Mouse (Mus musculus): ENCODE results near the gene Treh. TPM values are rescaled to one million over a fixed set of nuclear protein-coding genes. Genes with fewer than 3 reads are reported as not detected.

Gene Treh
- polyA plus RNA-seq, 1 experiment from 2014 or later = 2.2 TPM

DNA sequence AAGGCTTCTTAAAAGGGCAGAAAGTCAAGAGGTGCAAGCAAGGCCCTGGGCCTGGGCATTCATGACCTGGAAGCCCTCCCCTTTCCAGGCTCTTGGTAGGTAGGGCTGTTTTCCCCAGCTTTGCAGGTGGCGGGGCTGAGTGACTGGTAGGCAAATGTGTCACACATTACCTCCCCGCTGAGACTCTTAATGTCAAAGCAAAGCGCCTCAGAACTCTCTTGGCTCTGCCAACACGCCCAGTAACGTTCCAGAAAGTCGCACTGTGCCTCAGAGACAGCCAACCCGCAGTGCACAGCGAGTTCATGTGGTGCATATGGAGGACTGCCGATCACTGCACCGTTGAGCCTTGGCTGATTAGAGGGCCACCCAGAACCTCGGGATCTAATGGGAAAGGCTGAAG lies 20.0 kb downstream of the Treh start:
- Histone ChIP-seq H3K27me3 (ENCODE audit: insufficient read depth, low read length) (no peaks in the 10 kb centered on the region), H3K4me2 (ENCODE audit: low read length) (no peak overlapping the region), H3K36me3 (ENCODE audit: insufficient read depth, low read length) (peaks cover 61% of the 10 kb centered on the region), H3K4me3 (replicated peaks; ENCODE audit: low read depth, low read length) (no peak overlapping the region), H3K27ac (no peak overlapping the region), H3K4me1 (replicated peaks; ENCODE audit: insufficient read depth, low read length) (no peaks in the 10 kb centered on the region), H3K9ac (ENCODE audit: low read depth, low read length) (no peak overlapping the region), H3K9me3 (replicated peaks; ENCODE audit: low read length) (no peaks in the 10 kb centered on the region)
- 90% methylated on average over 11 of the region's 11 CpGs for WGBS
- DNase-seq (ENCODE audit: low spot score) = no peak
- no peak for TF ChIP-seq CTCF (IDR thresholded peaks at IDR 0.05; ENCODE audit: low read depth)
- ATAC-seq (replicated peaks; ENCODE audit: low FRiP score, low read depth) = no peak

DNA sequence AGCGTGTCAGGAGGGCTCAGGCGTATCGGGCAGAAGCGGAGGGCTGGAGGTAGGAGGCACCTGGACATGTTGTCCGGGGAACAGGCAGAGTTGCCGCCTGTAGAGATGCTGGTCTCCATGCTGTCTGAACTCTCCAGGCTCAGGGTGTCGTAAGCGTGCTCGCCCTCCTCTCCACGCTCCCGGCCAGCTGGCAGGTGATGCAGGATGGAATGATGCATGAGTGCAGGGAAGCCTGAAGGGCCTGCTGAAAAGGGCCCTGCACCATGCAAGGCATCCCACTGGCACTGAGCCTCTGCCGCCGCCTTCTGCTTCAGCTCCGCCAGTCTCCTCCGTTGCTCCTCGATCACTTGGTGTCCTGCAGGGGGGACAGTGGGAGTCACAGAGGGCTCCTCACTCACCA lies 24.8 kb downstream of the Treh start:
- DNase-seq (ENCODE audit: low spot score) (no peak), ATAC-seq (replicated peaks; ENCODE audit: low FRiP score, low read depth) (no peak)
- 90% methylated on average over 16 of the region's 16 CpGs for WGBS
- no peak for TF ChIP-seq CTCF (IDR thresholded peaks at IDR 0.05; ENCODE audit: low read depth)
- H3K27ac ChIP-seq = no peak overlapping the region
- H3K4me1 ChIP-seq (replicated peaks; ENCODE audit: insufficient read depth, low read length) = no peaks in the 10 kb centered on the region
- H3K4me2 ChIP-seq (ENCODE audit: low read length) = no peak overlapping the region
- H3K27me3 ChIP-seq (ENCODE audit: insufficient read depth, low read length) = no peaks in the 10 kb centered on the region
- H3K36me3 ChIP-seq (ENCODE audit: insufficient read depth, low read length) = peaks cover 75% of the 10 kb centered on the region
- H3K4me3 ChIP-seq (replicated peaks; ENCODE audit: low read depth, low read length) = no peak overlapping the region
- H3K9me3 ChIP-seq (replicated peaks; ENCODE audit: low read length) = no peaks in the 10 kb centered on the region
- H3K9ac ChIP-seq (ENCODE audit: low read depth, low read length) = no peak overlapping the region

DNA sequence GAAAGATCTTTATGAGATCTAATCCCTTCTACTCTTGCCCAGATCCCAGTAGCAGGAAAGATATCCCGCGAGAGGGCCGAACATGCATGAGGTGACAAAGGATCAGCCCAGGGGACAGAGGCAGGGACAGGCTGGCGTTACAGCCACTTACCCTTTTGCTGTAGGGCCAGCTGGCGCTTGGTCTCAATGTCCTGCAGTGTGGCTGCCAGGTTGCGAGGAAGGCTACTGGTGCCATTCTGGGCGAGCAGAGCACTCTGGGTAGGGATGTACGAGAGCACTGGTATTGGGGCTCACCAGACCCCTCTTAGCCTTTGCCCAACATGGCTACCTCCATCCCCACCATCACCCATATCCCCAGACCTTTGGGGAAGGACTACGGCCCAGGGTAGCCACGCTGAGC lies 26.2 kb downstream of the Treh start:
- Histone ChIP-seq H3K4me3 (replicated peaks; ENCODE audit: low read depth, low read length) (no peak overlapping the region), H3K4me2 (ENCODE audit: low read length) (no peak overlapping the region), H3K4me1 (replicated peaks; ENCODE audit: insufficient read depth, low read length) (no peaks in the 10 kb centered on the region), H3K27me3 (ENCODE audit: insufficient read depth, low read length) (no peaks in the 10 kb centered on the region), H3K27ac (no peak overlapping the region), H3K36me3 (ENCODE audit: insufficient read depth, low read length) (peaks cover 68% of the 10 kb centered on the region), H3K9me3 (replicated peaks; ENCODE audit: low read length) (no peaks in the 10 kb centered on the region), H3K9ac (ENCODE audit: low read depth, low read length) (no peak overlapping the region)
- DNase-seq (ENCODE audit: low spot score) (no peak), ATAC-seq (replicated peaks; ENCODE audit: low FRiP score, low read depth) (no peak)
- 94% methylated on average over 9 of the region's 10 CpGs for WGBS
- TF ChIP-seq CTCF (IDR thresholded peaks at IDR 0.05; ENCODE audit: low read depth) = no peak

DNA sequence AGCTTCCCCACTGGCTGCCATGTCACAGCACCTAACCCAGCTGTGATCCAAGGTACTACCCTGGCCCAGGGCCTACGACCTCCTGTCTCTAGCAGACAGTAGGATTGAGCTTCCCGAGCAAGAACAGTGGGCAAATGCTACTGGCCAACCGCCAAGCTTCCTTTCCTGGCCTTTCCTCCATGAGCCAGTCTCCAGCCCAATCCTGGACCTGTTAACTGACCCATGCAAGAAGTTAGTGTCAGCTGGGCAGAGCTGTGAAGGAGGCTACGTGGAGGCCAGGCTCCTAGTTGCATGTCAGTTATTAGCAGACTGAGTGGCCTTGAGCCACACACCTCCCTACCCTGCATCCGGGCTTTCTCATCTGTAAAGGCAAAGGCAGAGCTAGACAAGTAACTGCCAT lies 26.7 kb downstream of the Treh start:
- DNase-seq (ENCODE audit: low spot score) (no peak), ATAC-seq (replicated peaks; ENCODE audit: low FRiP score, low read depth) (no peak; the same call in 1 of the 2 replicates)
- Histone ChIP-seq H3K9me3 (replicated peaks; ENCODE audit: low read length) (no peaks in the 10 kb centered on the region), H3K9ac (ENCODE audit: low read depth, low read length) (no peak overlapping the region), H3K27ac (no peak overlapping the region), H3K4me3 (replicated peaks; ENCODE audit: low read depth, low read length) (no peak overlapping the region), H3K4me1 (replicated peaks; ENCODE audit: insufficient read depth, low read length) (no peaks in the 10 kb centered on the region), H3K4me2 (ENCODE audit: low read length) (no peak overlapping the region), H3K36me3 (ENCODE audit: insufficient read depth, low read length) (peaks cover 66% of the 10 kb centered on the region), H3K27me3 (ENCODE audit: insufficient read depth, low read length) (no peaks in the 10 kb centered on the region)
- TF ChIP-seq CTCF (IDR thresholded peaks at IDR 0.05; ENCODE audit: low read depth) = no peak
- WGBS = 66% methylated on average over 5 of the region's 5 CpGs

DNA sequence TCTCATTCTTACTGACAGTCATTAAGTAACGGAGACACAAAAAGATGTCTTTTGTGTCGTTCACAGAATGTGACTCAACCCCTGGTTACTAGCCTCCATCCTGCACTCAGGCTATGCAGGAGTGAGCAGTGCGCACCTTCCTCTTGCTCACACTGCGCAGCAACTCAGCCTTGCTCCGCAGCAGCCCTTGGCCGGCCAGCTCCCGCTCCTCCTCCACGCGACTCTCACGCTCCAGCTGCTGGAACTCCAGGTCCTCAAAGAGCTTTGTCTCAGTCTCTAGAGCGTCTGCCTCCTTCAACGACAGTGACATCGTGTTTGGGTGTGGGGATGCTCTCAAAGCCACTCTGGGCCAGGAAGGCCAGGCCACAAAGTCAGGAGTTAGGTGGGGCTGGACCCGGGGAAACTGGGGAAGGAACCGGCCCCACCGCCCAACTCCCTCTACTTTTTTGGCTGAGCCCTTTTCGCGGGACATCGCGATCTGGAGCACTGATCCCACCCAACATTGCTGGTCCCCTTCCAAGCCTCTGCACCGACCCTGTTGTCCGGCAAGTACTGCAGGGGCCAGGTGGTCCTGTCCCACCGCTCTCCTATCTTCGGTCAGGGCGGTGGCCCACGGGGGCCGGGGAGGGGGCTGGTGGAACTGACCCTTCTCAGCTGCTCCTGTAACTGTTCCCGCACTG lies 34.9 kb downstream of the Treh start:
- H3K27ac ChIP-seq = no peak overlapping the region
- no peak; the same call in 1 of the 2 replicates for ATAC-seq (replicated peaks; ENCODE audit: low FRiP score, low read depth)
- H3K4me2 ChIP-seq (ENCODE audit: low read length) = peak overlapping the region; percentile 63
- 0 out of 2 replicates have a peak, but pooled peaks cover 4% of the 10 kb centered on the region for H3K4me1 ChIP-seq (replicated peaks; ENCODE audit: insufficient read depth, low read length)
- peak; percentile 37 for DNase-seq (ENCODE audit: low spot score)
- peak overlapping the region; percentile 14; the same call in 1 of the 2 replicates for H3K9ac ChIP-seq (ENCODE audit: low read depth, low read length)
- WGBS = 19% methylated on average over 28 of the region's 28 CpGs
- TF ChIP-seq CTCF (IDR thresholded peaks at IDR 0.05; ENCODE audit: low read depth) = no peak
- H3K27me3 ChIP-seq (ENCODE audit: insufficient read depth, low read length) = no peaks in the 10 kb centered on the region
- H3K4me3 ChIP-seq (replicated peaks; ENCODE audit: low read depth, low read length) = peak overlapping the region; percentile 26
- H3K9me3 ChIP-seq (replicated peaks; ENCODE audit: low read length) = no peaks in the 10 kb centered on the region
- H3K36me3 ChIP-seq (ENCODE audit: insufficient read depth, low read length) = peaks cover 22% of the 10 kb centered on the region

DNA sequence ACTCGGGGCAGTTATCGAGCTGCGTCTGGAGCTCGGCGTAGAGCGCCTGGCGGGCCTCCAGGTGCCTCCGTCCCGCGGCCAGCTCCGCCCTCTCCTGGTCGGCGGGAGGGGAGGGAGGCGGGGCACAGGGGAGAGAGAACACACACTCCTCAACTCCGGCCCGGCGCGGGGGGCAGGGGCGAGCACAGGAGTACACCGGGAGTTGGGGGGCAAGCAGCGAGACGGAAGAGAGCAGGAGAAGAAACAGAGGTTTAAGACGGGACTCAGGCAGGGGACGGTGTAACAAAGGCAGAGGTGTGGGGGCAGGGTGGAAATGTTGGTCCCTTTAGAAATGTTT lies 35.4 kb downstream of the Treh start:
- Histone ChIP-seq H3K4me3 (replicated peaks; ENCODE audit: low read depth, low read length) (peak overlapping the region; percentile 26), H3K9ac (ENCODE audit: low read depth, low read length) (peak overlapping the region; percentile 14; the same call in 1 of the 2 replicates), H3K36me3 (ENCODE audit: insufficient read depth, low read length) (peaks cover 22% of the 10 kb centered on the region), H3K4me1 (replicated peaks; ENCODE audit: insufficient read depth, low read length) (0 out of 2 replicates have a peak, but pooled peaks cover 4% of the 10 kb centered on the region), H3K9me3 (replicated peaks; ENCODE audit: low read length) (no peaks in the 10 kb centered on the region), H3K4me2 (ENCODE audit: low read length) (peak overlapping the region; percentile 63), H3K27ac (no peak overlapping the region), H3K27me3 (ENCODE audit: insufficient read depth, low read length) (no peaks in the 10 kb centered on the region)
- ATAC-seq (replicated peaks; ENCODE audit: low FRiP score, low read depth) (peak; percentile 72), DNase-seq (ENCODE audit: low spot score) (peak; percentile 79)
- TF ChIP-seq CTCF (IDR thresholded peaks at IDR 0.05; ENCODE audit: low read depth) = peak; percentile 61
- 8% methylated on average over 23 of the region's 24 CpGs for WGBS

All from kidney, postnatal 0 days (tissue).